In genomic region chr8:120632969-120633664, GRCm38 (mm10) we compare ENCODE assay signal across 1 mouse cellular context.
TF ChIP-seq lines count a peak whose summit lies in the region.

No protein-coding gene starts in this region.

TF ChIP-seq in C2C12, 6 proteins besides CTCF, POLR2A, EP300 and RAD21:
- TF ChIP-seq FOSL1 (IDR thresholded peaks at IDR 0.05; ENCODE audit: insufficient read depth, low read length, poor library complexity, severe bottlenecking) (no peak), USF1 (IDR thresholded peaks at IDR 0.05; ENCODE audit: low read depth) (no peak), MYOD1 (IDR thresholded peaks at IDR 0.05; ENCODE audit: control insufficient read depth, insufficient read length, low read depth) (no peak), CEBPB (IDR thresholded peaks at IDR 0.05; ENCODE audit: low read depth) (no peak), MYOG (IDR thresholded peaks at IDR 0.05; ENCODE audit: control insufficient read depth, extremely low read depth, insufficient read length) (no peak), MAX (IDR thresholded peaks at IDR 0.05) (no peak)
